Mouse (Mus musculus) midbrain, embryonic 14.5 days (tissue): ENCODE measurements at regions not wholly inside any gene's neighbourhood (a gene's known extent, or its start where the extent isn't known, plus 50 kb on each side); places are given as distances from the start of the nearest gene placed in this dataset.

ENCODE experiments used
- ATAC-seq: fragments of 200-750 bp; cut with Nextera tagmentation; 2 replicates; pipeline ENCODE4 v1.8.0; 2017; ENCODE audit warnings: moderate number of reproducible peaks, moderate library complexity; ENCODE audit not compliant: low FRiP score, low TSS enrichment
- DNase-seq: peaks from one replicate; pipeline ENCODE4 v3.0.0-alpha.2; 2015
- H3K27ac ChIP-seq: fragments of 300-500 bp; sonication (generic); replicated peaks from 2 replicates; pipeline ENCODE4 v1.5.1; 2014; ENCODE audit warnings: mild to moderate bottlenecking, low read depth, low read length, moderate library complexity
- H3K27me3 ChIP-seq: fragments of 300-500 bp; sonication (generic); 2 replicates; pipeline ENCODE4 v1.6.1; 2014; ENCODE audit warnings: low read length, control low read depth, mixed read lengths; ENCODE audit not compliant: control insufficient read depth, insufficient read depth
- H3K36me3 ChIP-seq: fragments of 300-500 bp; sonication (generic); 2 replicates; pipeline ENCODE4 v1.6.1; 2014; ENCODE audit warnings: low read length, control low read depth; ENCODE audit not compliant: control insufficient read depth, insufficient read depth
- H3K4me1 ChIP-seq: fragments of 300-500 bp; sonication (generic); 2 replicates; pipeline ENCODE4 v1.6.1; 2014; ENCODE audit warnings: mild to moderate bottlenecking, antibody characterized with exemption, low read length, control low read depth; ENCODE audit not compliant: control insufficient read depth, insufficient read depth
- H3K4me2 ChIP-seq: fragments of 300-500 bp; sonication (generic); 2 replicates; pipeline ENCODE4 v1.6.1; 2014; ENCODE audit warnings: mild to moderate bottlenecking, low read length, moderate library complexity
- H3K4me3 ChIP-seq: fragments of 300-500 bp; sonication (generic); replicated peaks from 2 replicates; pipeline ENCODE4 v1.5.1; 2014; ENCODE audit warnings: low read depth, low read length
- H3K9ac ChIP-seq: fragments of 300-500 bp; sonication (generic); replicated peaks from 2 replicates; pipeline ENCODE4 v1.6.1; 2014; ENCODE audit warnings: mild to moderate bottlenecking, low read length, moderate library complexity
- H3K9me3 ChIP-seq: fragments of 300-500 bp; sonication (generic); 2 replicates; pipeline ENCODE4 v1.6.1; 2016; ENCODE audit warnings: low read length, control low read depth, mixed read lengths; ENCODE audit not compliant: control insufficient read depth
- WGBS: fragments of 180-500 bp; shearing (Covaris S2); extraction: QIAGEN DNeasy Blood & Tissue Kit; methylation state at CpG from one replicate; pipeline ENCODE4 v1.1.7; 2014; 5-methylcytosine and 5-hydroxymethylcytosine counted together

GRCm38 (mm10) chr1:106460957-106461356 is 253.1 kb downstream of the Bcl2 start:
- ATAC-seq (no peak), DNase-seq (no peak)
- 85% methylated on average over 2 of the region's 2 CpGs for WGBS

GRCm38 (mm10) chr1:106449795-106450194 is 264.3 kb downstream of the Bcl2 start:
- H3K27ac ChIP-seq, result no peak overlapping the region
- no peak overlapping the region for H3K4me3 ChIP-seq
- no peak overlapping the region for H3K9ac ChIP-seq
- no peak overlapping the region for H3K4me2 ChIP-seq
- no peaks in the 10 kb centered on the region for H3K27me3 ChIP-seq
- H3K4me1 ChIP-seq, result no peaks in the 10 kb centered on the region
- H3K36me3 ChIP-seq, result no peaks in the 10 kb centered on the region
- DNase-seq (no peak), ATAC-seq (no peak)
- no peaks in the 10 kb centered on the region for H3K9me3 ChIP-seq
- WGBS, result 85% methylated on average over 2 of the region's 2 CpGs

More at GRCm38 (mm10) chr1:106460957-106461356, 253.1 kb downstream of the Bcl2 start:
- Histone ChIP-seq H3K27me3 (no peaks in the 10 kb centered on the region), H3K4me3 (no peak overlapping the region), H3K9me3 (no peaks in the 10 kb centered on the region), H3K4me1 (no peaks in the 10 kb centered on the region), H3K27ac (no peak overlapping the region), H3K36me3 (no peaks in the 10 kb centered on the region), H3K9ac (no peak overlapping the region), H3K4me2 (no peak overlapping the region)
